Mouse (Mus musculus): Measurements from ENCODE around the gene Atxn7l3. TPM values are rescaled to one million over a fixed set of nuclear protein-coding genes. Genes with fewer than 3 reads are reported as not detected.
"Not testable (repeated sequence)": the region's sequence is repeated elsewhere in the genome, so short reads cannot be mapped to it uniquely, and the experiment has no call there.

The Atxn7l3 gene
- total RNA-seq, 1 experiment from 2014 or later, result 62.4 TPM

DNA sequence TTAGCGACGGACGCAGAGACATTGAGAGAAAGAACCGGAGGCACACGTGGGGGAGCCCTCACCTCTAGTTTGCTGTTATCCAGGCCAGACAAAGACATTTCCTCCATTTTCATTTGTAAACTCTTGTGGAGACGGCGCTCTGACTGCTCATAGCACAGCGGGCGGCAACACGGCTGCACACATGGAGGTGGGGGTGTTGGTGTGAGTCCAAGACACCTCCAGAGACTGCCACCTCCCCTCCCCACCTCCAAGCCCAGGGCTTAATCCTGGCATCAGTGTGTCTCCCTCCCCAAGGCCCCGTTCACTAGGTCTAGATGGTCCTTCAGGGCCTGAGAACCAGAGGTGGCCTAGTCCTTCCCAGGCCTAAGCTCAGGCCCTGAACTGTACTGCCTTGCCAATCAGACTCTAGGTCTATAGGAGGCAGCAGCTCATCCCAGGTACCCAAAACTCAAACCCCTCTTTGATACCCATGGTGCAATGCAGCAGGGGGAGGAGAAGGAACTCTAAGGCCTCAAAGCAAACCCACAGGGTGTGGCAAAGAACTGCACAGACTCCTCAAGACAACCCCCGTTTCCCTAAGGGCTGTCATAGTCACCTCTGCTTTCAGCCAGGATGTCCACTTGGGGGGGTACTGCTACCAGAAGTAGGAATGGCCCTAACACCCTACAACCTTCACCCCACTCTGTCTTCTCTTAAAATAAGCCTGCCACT, 1.4 kb downstream of the Atxn7l3 start:
- DNase-seq, result no peak

DNA sequence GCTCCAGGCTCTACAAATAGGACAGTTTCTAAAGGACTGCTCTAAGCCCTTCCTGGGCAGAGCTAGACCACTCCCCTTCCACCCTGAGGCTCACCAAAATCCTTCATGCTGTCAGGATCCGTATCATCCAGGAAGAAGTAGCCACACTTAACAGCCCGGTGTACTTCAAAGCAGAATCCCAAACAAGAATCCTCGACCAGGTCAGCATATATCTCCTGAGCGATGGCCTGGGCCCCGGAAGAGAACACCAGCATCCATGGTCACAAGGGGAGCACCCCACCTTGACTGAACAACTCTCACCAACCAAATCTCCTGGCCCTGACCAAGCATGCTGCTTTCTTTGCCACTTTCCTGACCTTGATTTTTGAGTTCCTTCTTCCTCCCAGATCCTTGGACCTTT, 2.0 kb downstream of the Atxn7l3 start:
- no peak for DNase-seq

DNA sequence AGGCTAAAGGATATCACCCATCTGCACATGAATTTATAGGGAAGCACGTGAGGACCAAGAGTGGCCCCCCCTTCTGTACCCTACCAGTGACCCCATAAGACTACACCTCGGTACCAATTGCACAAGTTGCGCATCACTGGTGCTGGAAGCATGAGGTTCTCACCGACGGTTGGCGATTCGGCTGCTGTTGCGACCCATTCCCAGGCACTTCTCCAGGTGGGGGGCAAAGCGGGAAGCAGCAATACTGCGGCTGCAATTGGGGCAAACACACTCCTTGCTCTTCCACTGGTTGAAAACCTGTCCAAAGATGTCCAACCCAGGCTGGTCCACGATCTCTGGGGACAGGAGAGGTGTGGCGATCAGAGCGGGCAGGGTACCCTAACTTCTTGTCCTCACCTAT, 2.5 kb downstream of the Atxn7l3 start:
- DNase-seq, result no peak

DNA sequence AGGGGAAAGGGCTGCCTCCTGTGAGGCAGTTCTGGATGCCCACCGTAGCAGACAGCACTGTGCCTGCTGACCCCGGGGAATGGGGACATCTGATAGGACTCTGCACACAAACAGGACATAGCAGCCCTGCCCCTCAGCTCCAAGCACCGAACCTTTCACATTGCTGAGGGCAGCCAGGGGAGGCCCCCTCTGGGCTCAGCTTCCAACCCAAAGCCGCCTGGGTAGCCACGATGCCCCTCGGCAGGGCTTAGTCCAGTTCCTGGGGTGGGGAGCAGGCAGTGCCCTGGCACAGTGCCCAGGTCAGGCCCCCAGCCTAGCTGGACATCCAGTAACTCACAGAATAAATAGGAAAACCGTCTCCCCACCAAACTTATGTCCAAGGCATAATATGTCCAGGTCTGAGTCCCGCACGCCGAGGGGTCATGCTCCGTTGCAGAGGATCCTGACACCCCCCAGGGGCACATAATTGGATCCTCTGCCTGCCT, 5.3 kb downstream of the Atxn7l3 start:
- DNase-seq, result no peak

DNA sequence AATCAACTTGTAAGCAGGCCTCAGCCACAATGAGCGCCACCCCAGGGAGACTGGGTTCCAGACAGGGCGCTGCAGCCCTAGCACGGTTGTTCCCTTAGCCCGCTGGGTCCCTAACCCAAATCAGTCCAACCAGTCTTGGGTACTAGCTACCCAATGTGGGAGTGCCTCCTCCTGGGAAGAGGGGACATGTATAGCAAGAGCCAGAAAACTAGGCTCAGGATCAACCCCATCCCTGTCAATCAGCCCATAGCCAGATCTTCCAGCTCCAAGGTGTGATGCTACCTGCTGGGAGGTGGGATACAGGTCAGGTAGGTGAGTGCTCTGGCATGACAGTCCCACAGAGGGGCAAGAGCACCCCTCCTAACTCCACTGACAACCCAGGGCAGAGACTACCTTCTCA, 6.3 kb downstream of the Atxn7l3 start:
- DNase-seq, result no peak

DNA sequence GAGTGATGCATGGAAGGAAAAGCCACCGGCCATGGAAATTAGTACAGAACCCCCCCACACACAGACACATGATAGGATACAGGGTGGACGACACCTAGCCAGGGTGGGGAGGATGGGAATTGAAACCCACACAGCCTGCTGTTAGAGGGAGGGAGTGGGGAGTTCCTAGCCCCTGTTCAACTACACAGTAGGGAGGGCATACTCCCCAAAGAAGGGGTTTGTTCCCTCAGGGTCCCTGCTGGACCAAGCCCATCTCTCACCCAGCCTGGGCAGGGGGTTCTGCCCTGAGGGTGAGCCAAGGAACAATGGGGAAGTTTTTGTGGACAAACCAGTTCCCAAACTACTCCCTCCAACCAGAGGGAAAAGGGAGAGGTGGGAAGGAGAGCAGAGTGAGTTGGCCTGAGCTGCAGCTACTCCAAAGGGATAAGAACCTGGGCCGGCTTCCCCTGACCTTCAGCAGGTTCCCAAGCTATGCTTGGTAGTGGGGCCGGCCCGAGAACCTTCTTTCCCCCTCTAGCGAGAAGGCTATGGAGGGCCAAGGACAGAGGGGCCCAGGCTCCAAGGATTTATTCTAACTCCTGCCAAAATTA, 6.8 kb downstream of the Atxn7l3 start:
- no peak for DNase-seq

DNA sequence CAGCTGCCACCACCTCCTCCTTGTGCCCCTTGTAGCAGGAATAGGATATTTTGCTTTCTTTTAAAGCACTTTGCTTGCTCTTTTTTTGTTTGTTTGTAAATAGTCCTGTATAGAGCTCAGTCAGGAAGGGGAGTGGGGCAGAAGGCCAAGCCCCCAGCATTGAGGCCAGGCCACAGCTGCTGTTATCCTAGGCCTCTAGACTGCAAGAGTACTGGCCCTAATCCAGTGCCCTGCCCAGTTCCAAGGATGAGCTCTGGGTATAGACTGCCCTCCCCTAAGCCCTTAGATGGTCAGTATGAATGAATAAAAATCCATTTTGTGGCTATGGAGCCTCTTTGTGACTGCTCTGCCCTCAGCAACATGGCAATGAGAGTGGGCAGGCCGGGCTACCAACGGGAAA, 7.5 kb downstream of the Atxn7l3 start:
- no peak for DNase-seq

DNA sequence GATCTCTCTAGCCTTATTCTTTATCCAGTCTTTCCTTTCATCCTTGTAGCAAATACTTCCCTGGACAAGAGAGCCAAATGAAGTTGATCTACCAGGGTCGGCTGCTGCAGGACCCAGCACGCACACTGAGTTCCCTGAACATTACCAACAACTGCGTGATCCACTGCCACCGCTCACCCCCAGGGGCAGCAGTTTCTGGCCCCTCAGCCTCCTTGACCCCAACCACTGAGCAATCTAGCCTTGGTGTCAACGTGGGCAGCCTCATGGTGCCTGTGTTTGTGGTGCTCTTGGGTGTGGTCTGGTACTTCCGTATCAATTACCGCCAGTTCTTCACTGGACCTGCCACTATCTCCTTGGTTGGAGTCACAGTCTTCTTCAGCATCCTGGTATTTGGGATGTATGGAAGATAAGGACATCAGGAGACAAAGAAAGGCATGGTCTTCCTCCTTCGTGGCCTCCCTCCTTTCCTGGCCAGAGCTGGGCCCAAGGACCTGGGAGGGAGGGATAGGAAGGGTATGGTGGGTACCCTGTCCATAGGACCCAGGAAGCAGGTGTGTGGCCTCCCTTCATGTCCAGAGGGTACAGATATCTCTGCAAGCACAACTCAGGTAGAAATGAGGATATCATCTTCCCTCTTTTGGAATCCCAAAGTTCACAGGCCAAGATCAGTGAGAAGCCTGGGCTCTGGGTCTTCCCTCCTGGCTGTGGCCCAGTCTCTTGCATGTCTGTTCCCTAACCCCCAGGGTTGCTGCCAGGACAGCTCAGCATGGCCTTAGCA, 8.2 kb downstream of the Atxn7l3 start:
- no peak for DNase-seq

DNA sequence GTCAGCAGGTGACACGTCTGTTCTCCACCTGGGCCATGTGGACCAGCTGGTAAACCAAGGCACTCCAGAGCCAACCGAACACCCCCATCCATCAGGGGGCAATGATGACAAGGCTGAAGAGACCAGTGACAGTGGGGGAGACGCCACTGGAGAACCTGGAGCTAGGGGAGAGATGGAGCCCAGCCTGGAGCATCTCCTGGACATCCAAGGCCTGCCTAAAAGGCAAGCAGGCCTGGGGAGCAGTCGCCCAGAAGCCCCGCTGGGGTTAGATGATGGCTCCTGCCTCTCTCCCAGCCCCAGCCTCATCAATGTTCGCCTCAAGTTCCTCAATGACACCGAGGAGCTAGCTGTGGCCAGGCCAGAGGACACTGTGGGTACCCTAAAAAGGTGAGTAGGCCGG, 8.9 kb downstream of the Atxn7l3 start:
- DNase-seq, result no peak

DNA sequence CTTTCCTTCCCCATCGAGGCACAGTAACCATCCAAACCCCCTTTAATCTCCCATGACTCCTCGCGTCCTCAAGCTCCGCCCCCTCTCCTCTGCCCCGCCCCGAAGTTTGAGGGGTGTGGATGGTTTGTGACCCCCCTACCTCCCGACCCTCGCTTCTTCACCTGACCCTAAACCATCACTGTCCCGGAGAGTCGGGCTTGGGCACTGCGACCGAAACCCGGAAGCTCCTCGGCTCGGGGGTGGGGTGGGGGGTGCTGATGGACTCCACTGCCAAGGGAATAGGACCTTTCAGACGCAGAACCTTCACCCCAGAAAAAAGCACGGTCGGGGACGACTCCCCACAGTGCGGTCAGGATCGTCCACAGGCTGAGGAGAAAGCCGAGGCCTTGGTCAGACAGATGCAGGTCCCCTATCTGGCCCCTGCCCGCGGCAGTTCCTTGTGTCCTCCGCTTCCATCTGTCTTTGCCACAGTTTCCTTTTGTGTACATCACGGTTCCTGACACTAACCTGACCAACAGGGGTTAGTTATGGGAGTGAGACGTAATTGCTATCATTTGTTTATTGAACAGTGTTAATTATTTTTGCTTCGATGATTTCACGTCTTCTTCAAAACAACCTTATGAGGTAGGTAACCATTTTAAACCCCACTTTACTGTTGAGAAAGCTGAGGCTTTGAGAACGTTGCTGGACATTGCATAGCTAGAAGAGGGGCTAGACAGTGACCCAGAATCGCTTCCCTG, 11.2 kb downstream of the Atxn7l3 start:
- DNase-seq, result peak; percentile 63

DNA sequence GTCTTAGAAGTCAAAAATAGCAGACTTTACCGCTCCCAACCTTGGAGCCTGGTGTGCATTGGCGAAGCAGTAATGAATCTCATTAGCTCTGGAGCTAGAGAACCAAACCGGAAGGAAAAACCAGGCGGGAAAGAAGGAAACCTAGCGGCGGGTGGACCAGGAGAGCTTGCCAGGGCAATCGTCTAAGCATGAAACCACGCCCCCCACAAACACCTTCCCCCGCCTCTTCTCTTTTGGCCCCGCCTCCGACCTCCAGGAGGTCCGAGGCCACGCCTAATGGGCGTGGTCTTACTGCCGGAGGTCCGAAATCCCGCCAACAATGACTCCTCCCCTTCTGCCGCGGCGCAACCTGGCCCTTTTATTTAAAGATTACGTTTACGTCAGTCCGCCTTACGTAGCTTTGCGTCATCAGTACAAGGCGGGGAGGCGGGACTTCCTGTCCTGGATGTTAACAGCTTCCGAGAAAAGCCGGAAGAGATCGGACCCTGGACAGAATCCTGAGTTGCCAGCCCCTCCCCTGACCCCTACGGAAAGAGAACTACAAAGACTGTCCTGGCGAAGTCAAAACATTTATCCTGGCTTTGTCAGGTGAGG, 11.8 kb downstream of the Atxn7l3 start, which contains the start of gene Tmub2:
TSS of gene Tmub2 (plus strand) at position 431 of the 594 bp plus-strand sequence.
- DNase-seq, result peak; percentile 91

DNA sequence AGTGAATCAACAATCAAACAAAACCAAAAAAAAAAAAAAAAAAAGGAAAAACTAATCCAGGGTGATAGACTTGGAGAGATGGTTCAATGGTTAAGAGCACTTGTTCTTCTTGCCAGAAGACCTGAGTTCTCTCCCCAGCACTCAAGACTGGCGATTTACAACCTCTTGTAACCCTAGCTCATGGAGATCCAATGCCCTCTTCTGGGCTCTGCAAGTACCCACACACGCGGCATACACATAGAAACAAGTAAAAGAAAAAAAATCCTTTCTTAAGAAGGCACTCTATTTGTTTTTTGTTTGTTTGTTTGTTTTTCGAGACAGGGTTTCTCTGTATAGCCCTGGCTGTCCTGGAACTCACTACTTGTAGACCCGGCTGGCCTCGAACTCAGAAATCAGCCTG, 12.5 kb downstream of the Atxn7l3 start:
- DNase-seq, result no peak

DNA sequence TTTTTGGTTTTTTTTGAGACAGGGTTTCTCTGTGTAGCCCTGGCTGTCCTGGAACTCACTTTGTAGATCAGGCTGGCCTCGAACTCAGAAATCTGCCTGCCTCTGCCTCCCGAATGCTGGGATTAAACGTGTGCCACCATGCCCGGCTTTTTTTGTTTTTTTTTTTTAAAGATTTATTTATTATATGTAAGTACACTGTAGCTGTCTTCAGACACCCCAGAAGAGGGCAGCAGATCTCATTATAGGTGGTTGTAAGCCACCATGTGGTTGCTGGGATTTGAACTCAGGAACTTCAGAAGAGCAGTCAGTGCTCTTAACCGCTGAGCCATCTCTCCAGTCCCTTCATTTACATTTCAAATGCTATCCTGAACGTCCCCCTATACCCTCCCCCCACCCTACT, 16.2 kb downstream of the Atxn7l3 start:
- not testable (repeated sequence) for DNase-seq

DNA sequence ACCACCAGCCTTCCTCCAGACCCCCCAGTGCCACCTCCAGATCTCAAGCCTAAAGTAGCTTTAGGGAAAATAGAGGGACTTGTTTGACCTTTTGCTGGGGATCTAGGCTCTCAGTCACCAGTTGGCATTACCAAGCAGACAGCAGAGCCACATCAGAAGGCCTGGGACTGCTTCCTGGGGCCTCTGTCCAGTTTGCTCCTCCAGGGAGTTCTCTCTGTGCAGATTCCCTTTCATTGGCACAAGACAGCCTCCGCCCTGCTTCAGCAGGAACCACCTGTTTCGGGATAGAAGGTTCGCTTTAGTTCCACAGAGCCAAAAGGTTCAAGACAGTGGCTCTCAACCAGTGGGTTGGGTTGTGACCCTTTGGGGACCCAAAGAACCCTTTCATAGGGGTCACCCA, 16.8 kb downstream of the Atxn7l3 start:
- DNase-seq, result no peak

DNA sequence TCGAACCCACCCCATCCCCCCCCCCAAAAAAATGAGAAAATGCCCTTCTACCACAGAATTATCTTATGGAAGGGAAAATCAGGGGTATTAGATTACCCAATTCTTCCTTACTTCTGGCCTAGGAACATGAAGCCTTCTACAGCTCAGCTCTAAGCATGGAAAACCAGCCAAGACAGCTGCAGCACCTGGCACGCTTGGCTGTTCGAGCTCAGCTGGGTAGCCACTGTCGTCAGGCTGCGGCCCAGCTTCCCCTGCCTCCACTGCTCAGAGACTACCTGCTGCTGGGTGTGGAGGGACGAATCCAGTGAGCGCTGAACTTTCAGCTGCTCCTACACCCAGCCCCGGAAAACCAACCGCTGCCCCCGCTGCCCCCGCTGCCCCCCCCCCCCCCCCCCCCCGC, 18.7 kb downstream of the Atxn7l3 start:
- DNase-seq, result no peak

DNA sequence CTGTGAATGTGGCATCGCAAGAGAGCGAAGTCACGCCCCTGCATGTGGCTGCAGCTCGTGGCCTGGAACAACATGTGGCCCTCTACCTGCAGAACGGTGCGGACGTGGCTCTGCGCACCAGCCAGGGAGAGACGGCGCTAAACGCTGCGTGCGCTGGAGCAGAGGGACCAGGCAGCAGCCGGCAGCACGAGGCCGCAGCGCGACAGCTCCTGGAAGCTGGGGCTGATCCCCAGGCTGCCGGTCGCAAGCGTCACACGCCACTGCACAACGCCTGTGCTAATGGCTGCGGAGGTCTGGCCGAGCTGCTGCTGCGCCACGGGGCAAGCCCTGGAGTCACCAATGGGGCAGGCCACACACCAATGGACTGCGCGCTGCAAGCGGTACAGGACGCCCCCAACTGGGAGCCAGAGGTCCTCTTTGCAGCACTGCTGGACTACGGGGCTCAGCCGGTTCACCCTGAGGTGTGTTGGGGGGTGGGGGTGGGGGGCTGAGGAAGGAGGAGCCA, 20.0 kb downstream of the Atxn7l3 start:
- peak; percentile 51 for DNase-seq

DNA sequence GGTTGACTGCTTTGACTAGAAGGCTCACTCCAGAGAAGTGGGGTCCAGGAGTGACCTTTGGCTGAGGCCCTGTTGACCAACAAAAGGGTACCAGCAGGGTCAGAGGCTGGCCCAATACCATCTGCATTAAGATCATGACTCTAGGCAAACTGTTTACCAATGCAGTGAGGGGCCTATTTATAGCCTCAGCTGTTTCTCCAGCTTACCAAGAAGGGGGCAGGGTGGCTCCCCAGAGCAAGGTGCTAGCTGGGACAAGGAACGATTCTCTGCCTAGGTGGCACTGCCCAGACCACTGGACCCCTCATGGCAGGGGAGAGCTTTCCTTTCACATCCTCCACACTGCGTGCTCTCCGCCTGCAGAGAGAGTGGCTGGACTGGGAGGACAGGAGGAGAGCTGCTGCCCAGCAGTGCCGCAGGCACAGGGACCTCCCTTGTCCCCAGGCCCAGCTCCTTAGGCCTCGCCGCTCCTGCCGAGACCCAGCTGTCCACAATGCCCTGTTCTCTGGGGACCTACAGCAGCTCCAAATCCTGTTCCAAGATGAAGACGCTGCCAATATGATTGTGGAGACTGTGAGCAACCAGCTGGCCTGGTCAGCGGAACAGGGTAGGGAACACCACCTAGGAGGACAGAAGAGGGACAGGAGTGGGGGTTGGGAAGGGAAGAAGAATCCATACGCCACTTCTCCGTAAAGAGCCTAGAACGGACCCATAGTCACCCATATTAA, 27.7 kb downstream of the Atxn7l3 start, which contains the start of gene Asb16:
TSS of gene Asb16 (plus strand) at position 224 of the 725 bp plus-strand sequence.
- no peak for DNase-seq

DNA sequence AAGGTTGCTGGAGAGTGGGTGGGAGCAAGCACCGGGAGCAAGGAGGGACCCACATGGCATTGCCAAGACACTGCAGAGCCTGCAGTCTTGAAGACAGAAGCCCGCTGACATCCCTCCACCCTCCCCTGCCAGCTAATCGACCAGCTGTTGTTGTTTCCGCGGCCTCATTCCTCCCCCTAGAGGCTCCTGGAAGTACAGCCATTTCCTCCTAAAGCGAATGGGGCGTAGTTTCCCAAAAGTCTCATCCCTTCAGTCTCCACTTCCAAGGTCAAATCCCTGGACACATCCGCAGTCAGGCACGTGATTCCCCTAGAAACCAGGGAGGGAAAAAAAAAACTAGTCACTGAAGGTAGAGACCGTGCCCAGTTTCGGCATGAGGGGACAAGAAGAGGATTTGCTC, 29.0 kb downstream of the Atxn7l3 start:
- peak; percentile 70 for DNase-seq

DNA sequence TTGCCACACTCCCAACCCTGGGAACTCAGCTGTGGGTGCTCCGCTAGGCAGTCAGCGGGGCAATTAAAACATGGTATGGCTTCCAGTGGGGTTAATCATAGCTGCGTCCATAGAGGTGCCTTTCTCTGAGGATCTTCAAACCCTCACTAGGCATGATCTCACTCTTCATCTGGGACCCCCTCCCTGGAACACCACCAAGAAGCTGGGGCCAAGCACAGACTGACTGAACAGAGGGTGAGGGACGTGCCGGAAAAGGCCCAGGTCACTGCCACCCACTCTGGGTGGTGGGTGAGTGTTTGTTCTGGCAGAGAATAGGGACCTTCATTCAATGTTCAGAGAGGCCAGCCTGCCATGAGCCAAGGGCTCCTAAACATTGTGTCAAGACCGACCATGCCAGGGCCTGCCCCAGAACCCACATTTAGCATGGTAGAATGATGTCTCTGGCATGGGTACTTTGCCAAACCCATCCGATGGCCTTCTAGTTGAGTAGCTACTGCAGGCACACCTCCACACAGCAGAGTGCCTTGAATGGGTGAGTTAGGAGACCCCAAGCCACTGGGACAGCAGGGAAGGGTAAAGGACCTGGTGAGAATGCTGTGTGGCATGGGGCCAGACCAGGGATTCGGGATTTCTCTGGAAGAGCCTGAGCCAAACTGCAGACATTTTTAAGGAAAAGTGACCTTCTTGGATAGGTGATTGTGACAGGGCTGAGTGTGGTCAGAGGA, 29.6 kb downstream of the Atxn7l3 start:
- no peak for DNase-seq

DNA sequence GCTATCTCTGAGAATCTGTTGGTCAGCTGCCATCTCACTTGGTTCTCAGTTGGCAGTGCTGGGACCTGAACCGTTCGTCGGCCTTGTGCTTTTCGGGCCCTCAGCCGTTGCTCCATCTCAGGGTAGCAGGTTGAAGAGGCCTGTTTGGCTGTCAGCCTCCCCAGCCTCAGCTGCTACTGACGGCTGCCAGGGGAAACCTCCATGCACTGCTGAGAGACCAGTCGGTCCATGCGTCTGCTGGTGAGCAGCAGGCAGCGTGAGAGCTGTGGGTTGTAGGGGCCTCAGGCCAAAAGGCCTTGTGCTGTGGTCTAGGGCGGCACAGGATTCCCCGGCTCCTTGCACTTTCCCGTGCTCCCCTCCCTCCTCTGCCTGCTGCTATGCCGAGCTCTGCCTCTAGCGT, 30.6 kb downstream of the Atxn7l3 start:
- DNase-seq, result no peak

Measured in adrenal gland, postnatal 25 days (tissue).